Mouse (Mus musculus) stomach, postnatal 0 days (tissue): ENCODE data around the gene Ndufs6.

Experiments
- CTCF ChIP-seq: IDR thresholded peaks from 2 replicates; pipeline ENCODE4 v1.5.1; 2016; ENCODE audit warnings: antibody characterized with exemption, low read depth, mild to moderate bottlenecking, moderate library complexity
- EP300 ChIP-seq: optimal IDR thresholded peaks from 2 replicates; pipeline ENCODE3; 2016; ENCODE audit warnings: antibody characterized with exemption

- TF ChIP-seq EP300 (no peak), CTCF (no peak)
Observed at GRCm38 (mm10) chr13:73374612-73375011, 46.3 kb upstream of the Ndufs6 start.
